Mouse (Mus musculus) forebrain, embryonic 11.5 days (tissue): Measurements from ENCODE around the gene Chmp1a. TPM values are rescaled to one million over a fixed set of nuclear protein-coding genes. Genes with fewer than 3 reads are reported as not detected.

ENCODE experiments used
- ATAC-seq: fragments of 200-750 bp; cut with Nextera tagmentation; replicated peaks from 2 replicates; pipeline ENCODE4 v1.8.0; 2017; ENCODE audit warnings: moderate TSS enrichment; ENCODE audit not compliant: low FRiP score
- DNase-seq: peaks from one replicate; pipeline ENCODE4 v3.0.0-alpha.2; 2017; ENCODE audit warnings: low spot score
- H3K27ac ChIP-seq: fragments of 300-500 bp; sonication (generic); 2 replicates; pipeline ENCODE4 v1.5.1; 2014; ENCODE audit warnings: low read depth, low read length
- H3K27me3 ChIP-seq: fragments of 300-500 bp; sonication (generic); 2 replicates; pipeline ENCODE4 v1.6.1; 2014; ENCODE audit warnings: mild to moderate bottlenecking, low read length, mixed read lengths; ENCODE audit not compliant: control insufficient read depth, insufficient read depth
- H3K36me3 ChIP-seq: fragments of 300-500 bp; sonication (generic); 2 replicates; pipeline ENCODE4 v1.6.1; 2014; ENCODE audit warnings: mild to moderate bottlenecking, low read length, moderate library complexity, mixed read lengths; ENCODE audit not compliant: control insufficient read depth, insufficient read depth
- H3K4me1 ChIP-seq: fragments of 300-500 bp; sonication (generic); replicated peaks from 2 replicates; pipeline ENCODE4 v1.6.1; 2014; ENCODE audit warnings: low read length, mixed read lengths; ENCODE audit not compliant: control insufficient read depth, insufficient read depth
- H3K4me2 ChIP-seq: fragments of 300-500 bp; sonication (generic); 2 replicates; pipeline ENCODE4 v1.6.1; 2014; ENCODE audit warnings: low read depth, mild to moderate bottlenecking, low read length, moderate library complexity, mixed read lengths; ENCODE audit not compliant: severe bottlenecking
- H3K4me3 ChIP-seq: fragments of 300-500 bp; sonication (generic); 2 replicates; pipeline ENCODE4 v1.5.1; 2014; ENCODE audit warnings: low read depth, low read length
- H3K9ac ChIP-seq: fragments of 300-500 bp; sonication (generic); 2 replicates; pipeline ENCODE4 v1.6.1; 2014; ENCODE audit warnings: low read length
- H3K9me3 ChIP-seq: fragments of 300-500 bp; sonication (generic); 2 replicates; pipeline ENCODE4 v1.6.1; 2016; ENCODE audit warnings: low read length, mixed read lengths; ENCODE audit not compliant: control insufficient read depth
- WGBS: fragments of 180-500 bp; shearing (Covaris S2); extraction: QIAGEN DNeasy Blood & Tissue Kit; methylation state at CpG from one replicate; pipeline ENCODE4 v1.1.7; 2014; 5-methylcytosine and 5-hydroxymethylcytosine counted together
- polyA plus RNA-seq: library from polyadenylated mRNA; unstranded; fragments of >200 nt; fragmentation: Nextera tagmentation; extraction: Ambion mirVana; gene quantifications from 2 replicates; pipeline ENCODE4 v1.2.1, GENCODE M21; 2014

Gene Chmp1a
- polyA plus RNA-seq, 1 experiment from 2014 or later = 117 TPM

GRCm38 (mm10) chr8:123248596-123248995 lies 36.0 kb upstream of the Chmp1a start:
- Histone ChIP-seq H3K4me2 (no peak overlapping the region), H3K9ac (no peak overlapping the region), H3K27me3 (no peaks in the 10 kb centered on the region), H3K27ac (no peak overlapping the region), H3K4me3 (no peak overlapping the region), H3K36me3 (peaks cover 4% of the 10 kb centered on the region), H3K9me3 (no peaks in the 10 kb centered on the region), H3K4me1 (peaks cover 6% of the 10 kb centered on the region; the same call in 1 of the 2 replicates)
- WGBS = 93% methylated on average over 8 of the region's 8 CpGs
- ATAC-seq = no peak
- no peak for DNase-seq

DNA sequence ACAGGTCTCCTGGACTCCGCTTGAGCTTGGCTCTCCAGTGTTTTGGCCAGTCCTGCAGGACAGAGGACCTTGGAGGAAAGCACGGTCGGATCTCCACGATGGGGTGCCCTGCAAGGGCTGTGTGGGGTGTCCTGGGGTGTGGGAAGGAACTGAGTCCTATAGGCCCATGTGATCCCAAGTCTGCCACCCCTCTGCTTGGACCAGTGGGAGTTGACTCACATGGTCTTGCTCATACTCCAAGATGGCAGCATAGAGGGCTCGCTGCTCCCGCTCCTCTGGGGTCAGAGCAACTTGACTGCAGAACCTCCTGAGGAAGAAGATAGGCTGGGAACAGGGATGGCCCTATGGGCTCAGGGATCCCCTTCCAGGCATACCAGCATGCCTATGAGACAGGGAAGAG lies 35.2 kb upstream of the Chmp1a start:
- no peak overlapping the region for H3K27ac ChIP-seq
- 97% methylated on average over 6 of the region's 6 CpGs for WGBS
- peaks cover 4% of the 10 kb centered on the region for H3K36me3 ChIP-seq
- no peak overlapping the region for H3K9ac ChIP-seq
- ATAC-seq = no peak
- H3K9me3 ChIP-seq = no peaks in the 10 kb centered on the region
- DNase-seq = no peak
- no peaks in the 10 kb centered on the region for H3K27me3 ChIP-seq
- no peak overlapping the region for H3K4me2 ChIP-seq
- no peak overlapping the region for H3K4me3 ChIP-seq
- H3K4me1 ChIP-seq = no peaks in the 10 kb centered on the region; the same call in 1 of the 2 replicates

DNA sequence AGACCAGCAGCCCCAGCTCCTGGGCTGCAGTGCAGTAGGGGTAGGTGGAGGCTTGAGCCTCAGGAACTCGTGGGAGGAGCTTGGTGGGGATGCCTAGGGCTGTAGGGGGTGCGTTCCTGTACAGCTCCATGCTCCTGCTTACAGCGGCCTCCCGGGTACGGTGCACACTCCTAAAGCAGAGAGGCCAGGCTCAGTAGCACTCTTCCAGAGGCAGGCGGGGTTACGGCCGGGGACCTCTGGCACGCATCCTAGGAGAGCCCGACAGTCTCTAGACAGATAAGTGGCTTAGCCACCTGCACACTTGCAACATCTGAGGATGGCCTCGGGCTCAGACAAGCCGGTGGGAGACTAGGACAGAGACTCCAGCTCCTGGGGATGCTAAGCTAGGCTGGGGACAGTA lies 33.0 kb upstream of the Chmp1a start:
- Histone ChIP-seq H3K4me2 (no peak overlapping the region), H3K27ac (no peak overlapping the region), H3K27me3 (no peaks in the 10 kb centered on the region), H3K36me3 (peaks cover 4% of the 10 kb centered on the region), H3K9me3 (no peaks in the 10 kb centered on the region), H3K9ac (no peak overlapping the region), H3K4me1 (no peaks in the 10 kb centered on the region), H3K4me3 (no peak overlapping the region)
- WGBS = 89% methylated on average over 12 of the region's 12 CpGs
- DNase-seq (no peak), ATAC-seq (no peak)

DNA sequence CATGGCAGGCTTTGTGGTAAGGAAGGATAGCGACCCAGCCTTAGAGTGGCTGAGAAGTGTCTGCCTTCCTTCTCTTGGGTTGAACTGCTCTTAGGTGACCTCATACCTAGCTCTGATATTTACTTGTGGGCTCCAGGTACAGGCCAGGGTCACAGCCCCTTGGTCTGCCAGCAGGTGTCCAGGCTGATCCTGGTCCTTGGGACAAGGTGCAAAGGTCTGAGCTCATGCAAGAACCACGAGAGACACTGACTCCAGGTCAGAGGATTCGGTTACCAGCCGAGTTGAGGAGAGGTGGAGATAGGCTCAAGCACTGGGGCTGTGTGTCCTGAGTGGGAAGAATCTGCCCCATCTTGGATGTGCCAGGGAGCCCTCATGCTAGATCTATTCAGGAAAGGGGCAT lies 31.8 kb upstream of the Chmp1a start:
- no peak overlapping the region for H3K4me2 ChIP-seq
- WGBS = 98% methylated on average over 4 of the region's 4 CpGs
- no peaks in the 10 kb centered on the region for H3K9me3 ChIP-seq
- H3K27me3 ChIP-seq = no peaks in the 10 kb centered on the region
- no peaks in the 10 kb centered on the region for H3K4me1 ChIP-seq
- H3K4me3 ChIP-seq = no peak overlapping the region
- DNase-seq (no peak), ATAC-seq (no peak)
- H3K36me3 ChIP-seq = peaks cover 4% of the 10 kb centered on the region
- no peak overlapping the region for H3K9ac ChIP-seq
- no peak overlapping the region for H3K27ac ChIP-seq

- 71% methylated on average over 11 of the region's 11 CpGs for WGBS
- no peaks in the 10 kb centered on the region for H3K4me1 ChIP-seq
- no peaks in the 10 kb centered on the region for H3K9me3 ChIP-seq
- DNase-seq (no peak), ATAC-seq (no peak)
- no peak overlapping the region for H3K4me2 ChIP-seq
- no peak overlapping the region for H3K27ac ChIP-seq
- H3K9ac ChIP-seq = no peak overlapping the region
- H3K36me3 ChIP-seq = peaks cover 4% of the 10 kb centered on the region
- no peak overlapping the region for H3K4me3 ChIP-seq
- no peaks in the 10 kb centered on the region for H3K27me3 ChIP-seq
Observed at GRCm38 (mm10) chr8:123243053-123243452, 30.5 kb upstream of the Chmp1a start.

DNA sequence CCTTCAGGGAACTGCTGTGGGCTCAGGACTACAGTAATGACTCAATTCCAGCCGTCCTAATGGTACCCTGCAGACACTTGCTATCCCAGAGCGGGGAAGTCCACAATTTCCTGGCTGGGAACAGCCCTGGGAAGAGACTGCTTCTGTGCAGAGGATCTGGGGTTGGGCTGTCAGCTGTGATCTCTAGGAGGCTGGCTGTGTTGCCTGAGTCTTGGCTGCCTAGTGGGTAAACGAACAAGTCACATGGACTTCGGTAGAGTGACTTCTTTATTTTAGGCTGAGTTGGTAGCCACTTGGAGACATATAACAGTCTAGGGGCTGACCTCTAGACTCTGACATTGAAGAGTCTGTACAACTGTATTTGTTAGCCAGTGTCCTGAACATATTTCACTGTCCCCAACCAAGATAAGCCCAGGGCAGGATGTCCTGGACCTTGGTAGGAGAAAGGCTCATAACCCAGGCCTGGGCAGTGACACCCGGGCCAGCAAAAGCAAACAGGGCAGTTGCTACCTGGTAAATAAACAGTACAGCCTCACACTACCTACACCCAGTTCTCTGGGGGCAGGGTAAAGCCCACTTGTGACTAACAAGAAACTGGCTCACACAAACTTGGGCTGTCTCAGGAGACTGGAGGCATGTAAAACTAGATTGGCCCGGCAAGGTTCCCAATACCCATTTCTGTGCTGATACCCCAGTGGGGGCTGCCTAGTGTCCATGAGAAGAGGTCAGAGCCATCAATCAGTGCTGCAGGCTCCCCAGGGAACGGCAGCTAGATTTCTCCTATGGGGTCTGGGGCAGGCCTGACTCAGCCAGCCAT lies 29.8 kb upstream of the Chmp1a start:
- H3K9ac ChIP-seq = no peak overlapping the region
- DNase-seq (no peak), ATAC-seq (no peak)
- H3K4me2 ChIP-seq = no peak overlapping the region
- peaks cover 4% of the 10 kb centered on the region for H3K36me3 ChIP-seq
- H3K4me1 ChIP-seq = no peaks in the 10 kb centered on the region
- WGBS = 90% methylated on average over 7 of the region's 7 CpGs
- H3K4me3 ChIP-seq = no peak overlapping the region
- H3K9me3 ChIP-seq = no peaks in the 10 kb centered on the region
- no peaks in the 10 kb centered on the region for H3K27me3 ChIP-seq
- H3K27ac ChIP-seq = no peak overlapping the region

GRCm38 (mm10) chr8:123239398-123239797 lies 26.8 kb upstream of the Chmp1a start:
- ATAC-seq (no peak), DNase-seq (no peak)
- 89% methylated on average over 10 of the region's 10 CpGs for whole genome bisulfite sequencing
- Histone ChIP-seq H3K4me2 (no peak overlapping the region), H3K9ac (no peak overlapping the region), H3K4me3 (no peak overlapping the region), H3K27ac (no peak overlapping the region), H3K9me3 (no peaks in the 10 kb centered on the region), H3K36me3 (no peaks in the 10 kb centered on the region), H3K4me1 (peaks cover 12% of the 10 kb centered on the region), H3K27me3 (peaks cover 10% of the 10 kb centered on the region)

- 2% methylated on average over 57 of the region's 57 CpGs for WGBS
- H3K4me3 ChIP-seq = peak within 1 kb of the TSS; percentile 40
- no peaks in the 10 kb centered on the region for H3K9me3 ChIP-seq
- H3K9ac ChIP-seq = peak within 1 kb of the TSS; percentile 45
- H3K27ac ChIP-seq = no peak within 1 kb of the TSS
- ATAC-seq (peak; percentile 88), DNase-seq (peak; percentile 93)
- peaks cover 10% of the 10 kb centered on the region for H3K27me3 ChIP-seq
- no peaks in the 10 kb centered on the region for H3K36me3 ChIP-seq
- peaks cover 12% of the 10 kb centered on the region for H3K4me1 ChIP-seq
- H3K4me2 ChIP-seq = peak within 1 kb of the TSS; percentile 85
Observed at GRCm38 (mm10) chr8:123235520-123236497, 23.2 kb upstream of the Chmp1a start, which contains the start of gene Spata2l. Gene Spata2l (minus strand): TSS chr8:123236233.
